Mouse (Mus musculus): ENCODE results near the gene Bbs9.

- TF ChIP-seq CTCF (IDR thresholded peaks at IDR 0.05; ENCODE audit: low read depth, low read length) (no peak), EP300 (IDR thresholded peaks at IDR 0.05; ENCODE audit: insufficient read depth, low read depth, low read length) (no peak), POLR2A (IDR thresholded peaks at IDR 0.05; ENCODE audit: insufficient read depth, low read length) (no peak)
Measured at GRCm38 (mm10) chr9:22759241-22759640, 283.7 kb downstream of the Bbs9 start.

Data from ES-Bruce4 (cell line).